Mouse (Mus musculus): ENCODE results near the gene Zfp872. TPM values are rescaled to one million over a fixed set of nuclear protein-coding genes. Genes with fewer than 3 reads are reported as not detected.

Gene Zfp872
- polyA plus RNA-seq (2017; shearing (Covaris generic)): 0.34 TPM

GRCm38 (mm10) chr9:22188025-22188611 is at the start of gene Zfp872:
TSS of gene Zfp872 (plus strand) at chr9:22188090.

GRCm38 (mm10) chr9:22156497-22157245 is 31.2 kb upstream of the Zfp872 start, which contains the start of gene Pigyl:
TSS of gene Pigyl (plus strand) at chr9:22156846.

GRCm38 (mm10) chr9:22225581-22226388 is 37.9 kb downstream of the Zfp872 start, which contains the start of gene Zfp809:
TSS of gene Zfp809 (plus strand) at chr9:22225714.

Other genes with a start within 250 kb of the Zfp872 start
- gene Swsap1, start 232.3 kb upstream of the Zfp872 start, polyA plus RNA-seq (2017; shearing (Covaris generic)): 5.5 TPM
- not detected for gene Epor, start 224.6 kb upstream of the Zfp872 start, polyA plus RNA-seq (2017; shearing (Covaris generic))
- gene Rgl3, start 198.6 kb upstream of the Zfp872 start, polyA plus RNA-seq (2017; shearing (Covaris generic)): not detected
- gene Ccdc151, start 185.5 kb upstream of the Zfp872 start, polyA plus RNA-seq (2017; shearing (Covaris generic)): not detected
- gene Prkcsh, start 185.3 kb upstream of the Zfp872 start, polyA plus RNA-seq (2017; shearing (Covaris generic)): 58.9 TPM
- gene Elavl3, start 136.1 kb upstream of the Zfp872 start, polyA plus RNA-seq (2017; shearing (Covaris generic)): 0.16 TPM
- gene Gm49318, start 116.8 kb upstream of the Zfp872 start, polyA plus RNA-seq (2017; shearing (Covaris generic)): not detected
- 20.1 TPM for gene Zfp653, start 116.7 kb upstream of the Zfp872 start, polyA plus RNA-seq (2017; shearing (Covaris generic))
- gene Ecsit, start 102.7 kb upstream of the Zfp872 start, polyA plus RNA-seq (2017; shearing (Covaris generic)): 25.1 TPM
- gene Cnn1, start 88.9 kb upstream of the Zfp872 start, polyA plus RNA-seq (2017; shearing (Covaris generic)): not detected
- gene Elof1, start 70.9 kb upstream of the Zfp872 start, polyA plus RNA-seq (2017; shearing (Covaris generic)): 28.6 TPM
- 193 TPM for gene Acp5, start 52.4 kb upstream of the Zfp872 start, polyA plus RNA-seq (2017; shearing (Covaris generic))
- gene Pigyl, start 31.2 kb upstream of the Zfp872 start, polyA plus RNA-seq (2017; shearing (Covaris generic)): 10.7 TPM
- 50.9 TPM for gene Zfp809, start 37.6 kb downstream of the Zfp872 start, polyA plus RNA-seq (2017; shearing (Covaris generic))
- gene Zfp599, start 71.8 kb downstream of the Zfp872 start, polyA plus RNA-seq (2017; shearing (Covaris generic)): 2.4 TPM
- gene Zfp810, start 119.6 kb downstream of the Zfp872 start, polyA plus RNA-seq (2017; shearing (Covaris generic)): 12.6 TPM
- 0.57 TPM for gene Anln, start 201.1 kb downstream of the Zfp872 start, polyA plus RNA-seq (2017; shearing (Covaris generic))
- 0.52 TPM for gene 9530077C05Rik, start 223.4 kb downstream of the Zfp872 start, polyA plus RNA-seq (2017; shearing (Covaris generic))